Mouse (Mus musculus): ENCODE results near the gene Fadd. TPM values are rescaled to one million over a fixed set of nuclear protein-coding genes. Genes with fewer than 3 reads are reported as not detected.

The Fadd gene
- polyA plus RNA-seq, 1 experiment from 2014 or later = 7.2 TPM

DNA sequence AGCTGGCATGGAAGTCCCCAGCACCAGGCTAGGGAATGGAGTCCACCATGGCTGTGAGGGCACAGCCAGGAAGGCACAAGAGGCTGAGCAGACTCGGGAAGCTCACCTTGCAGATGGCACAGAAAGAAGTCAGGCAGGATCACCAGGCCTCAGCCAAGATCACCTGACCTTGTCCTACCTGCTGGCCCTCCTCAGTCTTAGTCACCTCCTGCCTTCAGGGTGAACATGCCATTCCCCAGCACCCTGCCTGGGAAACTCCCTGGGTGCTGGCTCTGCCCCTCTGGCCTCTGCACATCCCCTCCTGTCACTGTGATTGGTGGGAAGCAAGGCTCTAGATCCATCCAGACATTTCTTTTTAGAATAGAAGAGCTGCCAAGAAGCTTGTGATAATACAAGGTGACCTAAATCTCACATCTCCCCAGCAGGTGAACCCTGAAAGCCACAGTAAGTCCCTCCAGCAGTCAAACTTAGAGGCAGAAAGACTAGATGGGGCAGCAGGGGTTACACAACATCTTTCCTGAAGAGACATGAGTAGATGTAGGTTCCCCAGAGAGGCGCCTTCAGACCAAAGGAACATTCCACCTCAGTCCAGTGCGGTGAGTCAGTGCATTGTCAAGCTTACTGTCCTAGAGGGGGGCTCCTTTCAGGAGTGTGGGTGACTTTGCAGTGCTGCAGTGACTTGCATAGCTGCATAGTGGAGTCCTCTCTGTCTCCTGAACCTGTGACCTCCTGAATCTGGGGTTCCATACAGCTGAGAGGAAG is 15.2 kb downstream of the Fadd start:
- DNase-seq (ENCODE audit: low spot score) (no peak), ATAC-seq (no peak)
- H3K27me3 ChIP-seq (replicated peaks; ENCODE audit: control insufficient read depth, insufficient read depth, low read length) = no peaks in the 10 kb centered on the region
- no peak overlapping the region for H3K9ac ChIP-seq (ENCODE audit: low read length)
- 84% methylated on average over 3 of the region's 3 CpGs for WGBS
- no peak overlapping the region for H3K4me3 ChIP-seq (ENCODE audit: low read depth, low read length)
- H3K4me1 ChIP-seq (ENCODE audit: control insufficient read depth, insufficient read depth, low read length) = no peaks in the 10 kb centered on the region
- H3K4me2 ChIP-seq (ENCODE audit: low read length) = no peak overlapping the region
- H3K9me3 ChIP-seq (replicated peaks; ENCODE audit: control insufficient read depth, low read length) = no peaks in the 10 kb centered on the region
- no peaks in the 10 kb centered on the region for H3K36me3 ChIP-seq (ENCODE audit: control insufficient read depth, insufficient read depth, low read length)
- H3K27ac ChIP-seq (ENCODE audit: low read depth, low read length) = no peak overlapping the region

DNA sequence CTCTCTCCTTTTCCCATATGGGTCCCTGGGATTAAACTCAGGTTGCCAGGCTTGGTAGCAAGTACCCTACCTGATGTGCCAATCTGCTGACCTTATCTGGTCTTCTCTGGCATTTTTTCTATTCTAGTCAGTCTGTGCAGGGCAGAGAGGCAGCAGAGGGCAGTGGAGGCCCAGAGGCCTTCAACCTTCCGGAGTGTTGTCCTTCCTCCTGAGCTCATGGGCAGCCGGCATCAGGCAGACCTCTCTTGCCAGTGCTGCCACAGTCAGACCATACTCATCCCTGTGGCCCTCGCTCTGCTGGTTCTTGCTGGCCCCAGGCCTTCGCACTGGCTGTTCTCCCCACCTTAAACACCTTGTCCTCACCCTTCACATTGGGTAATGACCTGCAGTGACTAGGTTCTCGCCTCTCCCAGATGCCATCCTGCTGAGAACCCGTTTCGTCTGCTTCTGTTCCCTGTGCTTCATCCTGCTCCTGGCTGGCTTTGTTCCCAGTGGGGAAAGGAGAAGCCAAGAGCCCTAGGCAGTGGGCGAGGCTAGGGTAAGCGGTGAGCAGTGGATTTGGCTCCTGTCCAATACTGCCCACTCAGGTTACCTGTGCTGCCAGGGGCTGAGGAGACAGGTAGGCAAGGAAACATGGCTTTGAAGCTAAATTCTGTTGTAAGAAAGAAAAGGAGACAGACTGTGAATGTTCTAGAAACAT is 18.7 kb downstream of the Fadd start:
- H3K9ac ChIP-seq (ENCODE audit: low read length) = no peak overlapping the region
- WGBS = 47% methylated on average over 9 of the region's 9 CpGs
- no peaks in the 10 kb centered on the region for H3K36me3 ChIP-seq (ENCODE audit: control insufficient read depth, insufficient read depth, low read length)

DNA sequence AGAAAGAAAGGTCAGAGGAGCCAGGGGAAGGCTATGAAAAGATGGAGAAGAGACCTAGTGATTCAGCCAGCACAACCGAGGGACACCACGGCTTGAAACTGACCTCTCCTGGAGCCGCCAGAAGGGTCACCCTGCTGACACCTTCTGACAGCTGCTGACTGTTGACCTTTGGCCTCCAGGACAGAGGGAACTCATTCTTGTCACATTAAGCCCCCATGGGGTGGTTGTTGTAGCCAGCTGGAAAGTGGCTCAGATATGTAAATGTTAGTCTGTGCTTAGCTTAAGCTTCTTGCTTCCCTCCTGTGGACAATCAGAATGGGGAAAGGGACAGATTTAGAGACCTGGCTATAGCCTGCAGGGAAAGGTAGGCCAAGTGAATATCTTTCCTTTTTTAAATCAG is 20.2 kb downstream of the Fadd start:
- no peak overlapping the region for H3K4me2 ChIP-seq (ENCODE audit: low read length)
- H3K9me3 ChIP-seq (replicated peaks; ENCODE audit: control insufficient read depth, low read length) = no peaks in the 10 kb centered on the region
- no peak overlapping the region for H3K9ac ChIP-seq (ENCODE audit: low read length)
- H3K4me1 ChIP-seq (ENCODE audit: control insufficient read depth, insufficient read depth, low read length) = no peaks in the 10 kb centered on the region
- WGBS = 5% methylated on average over 3 of the region's 3 CpGs
- ATAC-seq (no peak), DNase-seq (ENCODE audit: low spot score) (no peak)
- H3K4me3 ChIP-seq (ENCODE audit: low read depth, low read length) = no peak overlapping the region
- no peaks in the 10 kb centered on the region for H3K27me3 ChIP-seq (replicated peaks; ENCODE audit: control insufficient read depth, insufficient read depth, low read length)
- no peaks in the 10 kb centered on the region for H3K36me3 ChIP-seq (ENCODE audit: control insufficient read depth, insufficient read depth, low read length)
- no peak overlapping the region for H3K27ac ChIP-seq (ENCODE audit: low read depth, low read length)

More for the DNA sequence above, 18.7 kb downstream of the Fadd start:
- no peak overlapping the region for H3K4me2 ChIP-seq (ENCODE audit: low read length)
- no peak overlapping the region for H3K4me3 ChIP-seq (ENCODE audit: low read depth, low read length)
- H3K27ac ChIP-seq (ENCODE audit: low read depth, low read length) = no peak overlapping the region
- ATAC-seq (no peak), DNase-seq (ENCODE audit: low spot score) (no peak)
- no peaks in the 10 kb centered on the region for H3K4me1 ChIP-seq (ENCODE audit: control insufficient read depth, insufficient read depth, low read length)
- H3K9me3 ChIP-seq (replicated peaks; ENCODE audit: control insufficient read depth, low read length) = no peaks in the 10 kb centered on the region
- H3K27me3 ChIP-seq (replicated peaks; ENCODE audit: control insufficient read depth, insufficient read depth, low read length) = no peaks in the 10 kb centered on the region

DNA sequence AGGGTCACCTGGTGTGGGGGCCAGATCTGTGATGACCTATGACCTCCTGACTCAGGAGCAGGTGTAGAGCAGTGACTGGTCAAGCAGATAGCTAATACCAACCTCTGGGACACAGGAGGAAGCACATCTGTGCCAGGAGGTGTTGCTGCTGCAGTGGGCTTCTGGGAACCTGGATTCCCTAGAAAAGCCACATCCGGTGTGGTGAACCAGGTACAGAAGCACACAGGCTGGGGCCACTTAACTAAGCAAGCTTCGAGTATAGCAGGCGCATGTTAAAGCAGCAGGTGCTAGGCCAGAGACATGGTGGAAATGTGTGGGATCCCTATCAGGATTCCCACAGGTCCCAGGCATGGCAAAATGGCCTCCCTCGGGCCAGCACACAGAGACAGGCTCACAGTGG is 21.7 kb downstream of the Fadd start:
- Histone ChIP-seq H3K9ac (ENCODE audit: low read length) (no peak overlapping the region), H3K4me1 (ENCODE audit: control insufficient read depth, insufficient read depth, low read length) (no peaks in the 10 kb centered on the region), H3K4me2 (ENCODE audit: low read length) (no peak overlapping the region), H3K4me3 (ENCODE audit: low read depth, low read length) (no peak overlapping the region), H3K27me3 (replicated peaks; ENCODE audit: control insufficient read depth, insufficient read depth, low read length) (no peaks in the 10 kb centered on the region), H3K9me3 (replicated peaks; ENCODE audit: control insufficient read depth, low read length) (no peaks in the 10 kb centered on the region), H3K36me3 (ENCODE audit: control insufficient read depth, insufficient read depth, low read length) (no peaks in the 10 kb centered on the region), H3K27ac (ENCODE audit: low read depth, low read length) (no peak overlapping the region)
- 91% methylated on average over 4 of the region's 4 CpGs for WGBS
- ATAC-seq = no peak
- no peak for DNase-seq (ENCODE audit: low spot score)

DNA sequence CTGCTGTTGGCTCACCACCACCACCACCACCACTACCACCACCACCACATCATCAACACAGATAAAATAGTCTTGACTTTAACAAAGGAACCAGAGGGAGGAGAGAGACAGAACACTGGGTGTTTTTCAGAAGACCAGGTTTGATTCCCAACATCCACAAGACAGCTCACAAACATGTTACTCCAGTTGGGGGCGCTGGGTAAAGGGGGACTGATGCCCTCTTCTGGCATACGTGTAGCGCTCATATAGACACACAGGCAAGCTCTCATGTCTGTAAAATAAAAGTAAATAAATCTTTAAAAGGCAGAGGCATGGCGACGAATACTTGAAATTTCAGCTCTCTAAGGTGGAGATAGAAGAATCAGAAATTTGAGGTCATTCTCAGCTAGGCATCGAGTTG is 23.7 kb downstream of the Fadd start:
- Histone ChIP-seq H3K27ac (ENCODE audit: low read depth, low read length) (no peak overlapping the region), H3K27me3 (replicated peaks; ENCODE audit: control insufficient read depth, insufficient read depth, low read length) (0 out of 2 replicates have a peak, but pooled peaks cover 6% of the 10 kb centered on the region), H3K4me3 (ENCODE audit: low read depth, low read length) (no peak overlapping the region), H3K9me3 (replicated peaks; ENCODE audit: control insufficient read depth, low read length) (no peaks in the 10 kb centered on the region), H3K4me1 (ENCODE audit: control insufficient read depth, insufficient read depth, low read length) (no peaks in the 10 kb centered on the region), H3K4me2 (ENCODE audit: low read length) (no peak overlapping the region), H3K9ac (ENCODE audit: low read length) (no peak overlapping the region), H3K36me3 (ENCODE audit: control insufficient read depth, insufficient read depth, low read length) (no peaks in the 10 kb centered on the region)
- WGBS = 55% methylated on average over 6 of the region's 6 CpGs
- ATAC-seq (no peak), DNase-seq (ENCODE audit: low spot score) (no peak)

DNA sequence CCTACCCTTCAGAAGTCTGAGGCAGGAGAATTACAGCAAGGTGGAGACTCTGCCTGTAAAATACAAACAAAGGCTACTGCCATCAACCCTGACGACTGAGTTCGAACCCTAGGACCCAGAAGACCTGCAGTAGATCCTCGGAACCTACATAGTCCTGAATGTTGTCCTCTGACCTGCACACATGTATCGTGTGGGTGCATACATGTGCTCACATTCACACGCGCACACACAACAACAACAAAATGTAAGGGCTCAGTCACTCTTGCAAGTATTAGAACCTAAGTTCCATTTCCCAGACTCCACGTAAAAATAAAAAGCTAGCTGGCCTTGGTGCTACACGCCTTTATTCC is 28.2 kb downstream of the Fadd start:
- Histone ChIP-seq H3K4me1 (ENCODE audit: control insufficient read depth, insufficient read depth, low read length) (peaks cover 6% of the 10 kb centered on the region), H3K27me3 (replicated peaks; ENCODE audit: control insufficient read depth, insufficient read depth, low read length) (0 out of 2 replicates have a peak, but pooled peaks cover 6% of the 10 kb centered on the region), H3K4me3 (ENCODE audit: low read depth, low read length) (peak overlapping the region; percentile 95), H3K9me3 (replicated peaks; ENCODE audit: control insufficient read depth, low read length) (no peaks in the 10 kb centered on the region), H3K27ac (ENCODE audit: low read depth, low read length) (no peak overlapping the region; the same call in 1 of the 2 replicates), H3K36me3 (ENCODE audit: control insufficient read depth, insufficient read depth, low read length) (peaks cover 24% of the 10 kb centered on the region), H3K9ac (ENCODE audit: low read length) (peak overlapping the region; percentile 97), H3K4me2 (ENCODE audit: low read length) (peak overlapping the region; percentile 86)
- ATAC-seq (no peak), DNase-seq (ENCODE audit: low spot score) (no peak)
- WGBS = 29% methylated on average over 8 of the region's 8 CpGs

DNA sequence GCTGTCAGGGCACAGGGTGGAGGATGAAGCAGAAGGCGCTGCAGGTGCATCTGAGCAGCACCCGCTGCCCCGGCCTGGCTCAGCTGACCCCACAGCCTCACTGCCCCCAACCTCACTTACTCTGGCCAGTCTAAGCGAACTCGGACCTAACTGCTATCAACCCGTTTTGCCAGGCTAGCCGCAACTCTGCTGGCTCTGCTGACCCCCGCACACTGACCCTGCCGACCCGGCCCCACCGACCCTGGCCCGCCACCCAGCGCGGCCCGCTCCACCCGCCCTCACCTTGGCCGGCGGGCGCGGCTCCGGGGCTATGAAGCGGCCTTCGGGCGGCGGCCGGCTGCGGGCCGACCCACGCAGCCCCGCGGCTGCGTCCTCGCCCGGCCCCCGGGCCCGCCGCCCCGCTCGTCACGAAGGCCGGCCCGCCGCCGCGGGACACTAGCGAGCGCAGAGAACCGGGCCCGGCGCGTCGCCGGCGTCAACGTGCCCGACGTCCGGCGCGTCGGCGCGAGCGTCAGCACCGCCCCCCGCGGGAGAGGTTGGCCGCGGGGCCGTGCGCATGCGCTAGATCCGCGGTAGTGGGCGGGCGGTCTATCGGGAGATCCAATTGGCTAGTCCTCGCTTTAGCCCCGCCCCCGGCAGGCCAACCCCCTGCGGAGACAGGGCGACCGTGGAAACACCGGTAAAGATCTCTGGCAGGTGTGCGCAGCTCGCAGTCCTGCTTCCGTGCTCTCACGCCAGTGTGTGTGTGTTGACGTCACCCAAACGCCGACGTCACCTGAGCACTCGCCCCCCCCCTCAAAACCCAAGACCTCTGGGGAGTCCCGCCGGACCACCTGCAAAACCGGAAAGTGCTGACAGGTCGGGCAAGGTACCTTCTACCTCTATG is 28.8 kb downstream of the Fadd start, which contains the start of gene Ppfia1:
TSS of gene Ppfia1 (minus strand) at position 493 of the 886 bp plus-strand sequence.
- under 1% methylated on average over 65 of the region's 97 CpGs for WGBS
- Histone ChIP-seq H3K4me3 (ENCODE audit: low read depth, low read length) (peak within 1 kb of the TSS; percentile 95), H3K9me3 (replicated peaks; ENCODE audit: control insufficient read depth, low read length) (no peaks in the 10 kb centered on the region), H3K9ac (ENCODE audit: low read length) (peak within 1 kb of the TSS; percentile 97), H3K4me2 (ENCODE audit: low read length) (peak within 1 kb of the TSS; percentile 86), H3K4me1 (ENCODE audit: control insufficient read depth, insufficient read depth, low read length) (peaks cover 6% of the 10 kb centered on the region), H3K27me3 (replicated peaks; ENCODE audit: control insufficient read depth, insufficient read depth, low read length) (0 out of 2 replicates have a peak, but pooled peaks cover 6% of the 10 kb centered on the region), H3K27ac (ENCODE audit: low read depth, low read length) (peak within 1 kb of the TSS; percentile 58), H3K36me3 (ENCODE audit: control insufficient read depth, insufficient read depth, low read length) (peaks cover 26% of the 10 kb centered on the region)
- DNase-seq (ENCODE audit: low spot score) = peak; percentile 97
- ATAC-seq = peak; percentile 95

DNA sequence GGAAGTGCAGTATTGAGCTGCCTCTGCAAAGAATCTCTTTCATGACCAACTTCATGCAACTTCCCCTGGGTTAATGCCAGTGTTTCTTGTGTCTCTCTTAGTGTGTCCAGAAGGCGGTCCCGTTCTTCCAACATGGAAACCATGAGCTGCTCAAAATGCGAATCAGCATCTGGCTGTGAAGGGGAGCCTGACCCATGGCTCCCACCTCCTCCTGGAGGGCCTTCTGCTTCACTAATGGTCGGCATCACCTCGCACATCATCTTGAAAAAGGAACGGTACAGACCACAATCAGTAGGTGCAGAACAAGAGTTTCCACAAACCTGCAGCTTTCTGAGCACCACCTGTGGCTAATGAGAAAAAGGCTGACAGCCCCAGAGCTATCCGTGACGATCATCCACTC is 30.0 kb downstream of the Fadd start:
- peak overlapping the region; percentile 97 for H3K9ac ChIP-seq (ENCODE audit: low read length)
- peak overlapping the region; percentile 86 for H3K4me2 ChIP-seq (ENCODE audit: low read length)
- 0 out of 2 replicates have a peak, but pooled peaks cover 6% of the 10 kb centered on the region for H3K27me3 ChIP-seq (replicated peaks; ENCODE audit: control insufficient read depth, insufficient read depth, low read length)
- no peak overlapping the region for H3K27ac ChIP-seq (ENCODE audit: low read depth, low read length)
- DNase-seq (ENCODE audit: low spot score) = no peak
- H3K36me3 ChIP-seq (ENCODE audit: control insufficient read depth, insufficient read depth, low read length) = peaks cover 28% of the 10 kb centered on the region
- peaks cover 6% of the 10 kb centered on the region for H3K4me1 ChIP-seq (ENCODE audit: control insufficient read depth, insufficient read depth, low read length)
- H3K9me3 ChIP-seq (replicated peaks; ENCODE audit: control insufficient read depth, low read length) = no peaks in the 10 kb centered on the region
- no peak for ATAC-seq
- peak overlapping the region; percentile 95; the same call in 1 of the 2 replicates for H3K4me3 ChIP-seq (ENCODE audit: low read depth, low read length)
- 87% methylated on average over 8 of the region's 8 CpGs for WGBS
